Mouse (Mus musculus): ENCODE measurements around the gene Foxp1.

The Foxp1 gene

GRCm38 (mm10) chr6:99305751-99306150 lies 216.8 kb downstream of the Foxp1 start:
- ATAC-seq (ENCODE audit: insufficient number of reproducible peaks, low FRiP score, low TSS enrichment): no peak

DNA sequence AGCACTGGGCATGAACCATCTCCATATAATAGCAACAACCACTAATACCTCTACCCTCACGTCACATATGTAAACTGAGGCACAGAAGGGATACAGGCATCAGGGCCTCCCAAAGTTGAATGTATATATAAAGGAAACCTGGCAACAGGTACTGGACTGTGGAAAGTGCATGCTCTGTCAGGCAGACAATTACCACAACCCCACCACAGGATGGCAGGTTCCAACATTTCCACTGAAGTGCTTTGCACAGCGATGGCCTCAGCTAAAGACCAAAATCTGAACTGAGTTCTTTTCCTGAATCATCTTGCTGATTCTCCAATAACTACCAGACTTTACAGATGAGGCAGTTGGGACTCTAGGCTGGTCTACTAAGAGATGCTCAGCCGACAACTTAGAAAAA lies 217.3 kb downstream of the Foxp1 start:
- ATAC-seq (ENCODE audit: insufficient number of reproducible peaks, low FRiP score, low TSS enrichment): no peak

GRCm38 (mm10) chr6:99302662-99303435 lies 219.7 kb downstream of the Foxp1 start:
- ATAC-seq (ENCODE audit: insufficient number of reproducible peaks, low FRiP score, low TSS enrichment): no peak

- ATAC-seq (ENCODE audit: insufficient number of reproducible peaks, low FRiP score, low TSS enrichment): no peak
These were observed 220.6 kb downstream of the Foxp1 start for GRCm38 (mm10) chr6:99301923-99302322.

DNA sequence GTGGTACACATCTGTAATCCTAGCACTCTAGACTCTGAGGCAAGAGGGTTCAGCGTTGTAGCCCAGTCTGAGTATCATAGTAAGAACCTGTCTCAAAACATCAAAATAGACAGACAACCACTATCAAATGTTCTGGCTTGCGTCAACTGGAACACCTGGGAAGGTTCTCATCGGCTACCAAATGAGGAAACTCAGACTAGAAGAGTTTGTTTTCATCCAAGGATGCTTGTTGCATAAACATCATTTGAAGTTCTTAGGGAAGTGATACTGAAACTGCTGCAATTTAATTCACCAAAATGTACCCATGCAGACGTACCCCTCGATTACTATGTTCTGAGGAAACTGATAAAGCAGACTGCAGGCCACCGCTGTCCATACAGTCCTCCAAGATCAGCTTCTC lies 222.3 kb downstream of the Foxp1 start:
- ATAC-seq (ENCODE audit: insufficient number of reproducible peaks, low FRiP score, low TSS enrichment): no peak

DNA sequence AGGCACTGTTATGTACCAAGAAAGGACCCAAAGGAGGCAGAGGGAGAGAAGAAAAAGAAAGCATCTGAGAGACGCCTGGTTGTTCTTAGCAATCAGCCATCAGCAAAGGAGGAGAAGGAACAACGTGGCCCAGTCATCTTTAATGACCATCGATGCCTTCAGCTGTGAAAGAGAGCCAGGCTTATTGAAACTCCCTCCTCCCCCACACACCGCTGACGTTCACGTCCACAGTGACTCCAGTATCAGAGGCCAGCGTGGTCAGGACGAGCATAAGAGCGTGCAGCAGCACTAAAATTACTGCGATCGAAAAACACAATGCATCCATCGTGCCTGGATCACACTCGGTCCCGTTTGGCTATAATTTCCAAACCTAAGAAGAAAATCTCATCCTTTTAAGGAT lies 223.3 kb downstream of the Foxp1 start:
- no peak for ATAC-seq (ENCODE audit: insufficient number of reproducible peaks, low FRiP score, low TSS enrichment)

GRCm38 (mm10) chr6:99297535-99297934 lies 225.0 kb downstream of the Foxp1 start:
- no peak for ATAC-seq (ENCODE audit: insufficient number of reproducible peaks, low FRiP score, low TSS enrichment)

DNA sequence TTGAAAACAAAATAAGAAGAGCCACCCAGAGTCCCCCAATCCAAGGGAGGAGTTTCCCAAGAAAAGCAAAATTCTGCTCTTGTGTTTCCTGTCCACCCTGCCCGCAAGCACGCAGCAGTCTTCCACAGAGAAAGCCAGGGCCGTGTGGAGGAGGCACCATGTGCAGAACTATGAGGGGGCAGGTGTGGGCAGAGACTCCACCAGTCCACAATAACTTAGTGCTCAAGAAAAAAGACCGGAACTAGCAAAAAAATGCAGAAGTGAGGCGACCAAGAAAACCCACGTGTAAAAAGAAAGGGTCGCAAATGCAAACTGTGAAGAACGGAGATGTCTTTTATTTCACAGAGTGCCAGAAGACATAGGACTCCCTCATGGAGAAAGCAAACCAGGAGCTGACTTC lies 227.0 kb downstream of the Foxp1 start:
- ATAC-seq (ENCODE audit: insufficient number of reproducible peaks, low FRiP score, low TSS enrichment): no peak

DNA sequence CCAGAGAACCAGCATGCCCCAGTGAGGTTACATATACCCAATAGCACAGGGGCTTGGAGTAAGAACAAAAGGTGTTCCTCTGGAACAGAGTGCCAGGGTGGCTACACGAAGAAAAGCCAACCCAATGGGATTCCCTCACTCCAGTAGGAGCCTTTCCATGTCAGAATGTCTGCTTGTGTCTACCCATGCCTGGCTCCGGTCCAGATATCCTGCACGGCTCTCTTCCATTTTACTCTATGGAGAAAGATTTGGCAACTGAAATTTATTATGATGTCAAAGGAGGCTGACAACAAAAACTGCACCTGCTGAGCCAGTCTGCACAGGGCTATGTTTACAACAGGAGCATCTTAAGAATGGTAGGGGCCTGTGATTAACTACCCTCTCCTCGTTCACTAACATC lies 233.3 kb downstream of the Foxp1 start:
- ATAC-seq (ENCODE audit: insufficient number of reproducible peaks, low FRiP score, low TSS enrichment): 0 out of 2 replicates have a peak, but pooled peaks have one; percentile 36

DNA sequence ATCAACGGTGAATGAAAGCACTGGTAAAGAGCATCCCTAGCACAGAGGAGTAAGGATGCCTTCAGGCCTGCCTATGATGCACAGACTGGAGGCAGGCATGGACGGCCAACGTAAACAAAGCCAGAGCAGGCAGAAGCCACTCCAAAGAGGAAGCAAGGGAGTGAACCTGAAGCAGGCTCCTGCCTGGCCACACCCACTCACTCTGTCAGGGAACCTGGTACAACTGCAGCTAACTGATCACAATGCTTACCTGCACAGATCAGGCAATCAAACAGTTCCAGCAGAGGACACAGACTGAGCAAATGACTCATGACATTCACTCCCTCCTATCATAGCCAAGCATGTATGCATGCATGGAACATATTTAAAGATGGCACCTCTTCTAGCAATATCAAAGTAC lies 237.5 kb downstream of the Foxp1 start:
- no peak for ATAC-seq (ENCODE audit: insufficient number of reproducible peaks, low FRiP score, low TSS enrichment)

GRCm38 (mm10) chr6:99284019-99284418 lies 238.5 kb downstream of the Foxp1 start:
- ATAC-seq (ENCODE audit: insufficient number of reproducible peaks, low FRiP score, low TSS enrichment): no peak

GRCm38 (mm10) chr6:99282866-99283657 lies 239.5 kb downstream of the Foxp1 start:
- no peak for ATAC-seq (ENCODE audit: insufficient number of reproducible peaks, low FRiP score, low TSS enrichment)

GRCm38 (mm10) chr6:99281433-99281832 lies 241.1 kb downstream of the Foxp1 start:
- no peak for ATAC-seq (ENCODE audit: insufficient number of reproducible peaks, low FRiP score, low TSS enrichment)

DNA sequence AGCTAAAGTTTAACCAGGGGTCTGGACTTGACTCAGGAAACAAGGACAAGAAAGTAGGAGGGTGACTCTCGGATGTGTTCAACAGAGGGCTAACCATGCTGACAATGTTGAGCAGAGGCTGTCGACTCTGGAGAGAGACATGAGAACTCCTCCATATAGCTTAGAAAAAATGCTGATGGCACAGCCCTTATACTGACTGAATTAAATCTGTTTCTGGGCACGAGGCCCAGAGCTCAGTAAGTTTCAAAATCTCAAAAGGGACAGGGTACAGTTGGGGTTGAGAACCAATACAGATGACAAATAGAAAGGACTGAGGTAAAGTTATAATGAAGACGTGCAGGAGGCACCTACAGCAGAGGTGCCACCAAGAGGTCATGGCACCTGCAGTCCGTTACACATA lies 241.9 kb downstream of the Foxp1 start:
- no peak for ATAC-seq (ENCODE audit: insufficient number of reproducible peaks, low FRiP score, low TSS enrichment)

DNA sequence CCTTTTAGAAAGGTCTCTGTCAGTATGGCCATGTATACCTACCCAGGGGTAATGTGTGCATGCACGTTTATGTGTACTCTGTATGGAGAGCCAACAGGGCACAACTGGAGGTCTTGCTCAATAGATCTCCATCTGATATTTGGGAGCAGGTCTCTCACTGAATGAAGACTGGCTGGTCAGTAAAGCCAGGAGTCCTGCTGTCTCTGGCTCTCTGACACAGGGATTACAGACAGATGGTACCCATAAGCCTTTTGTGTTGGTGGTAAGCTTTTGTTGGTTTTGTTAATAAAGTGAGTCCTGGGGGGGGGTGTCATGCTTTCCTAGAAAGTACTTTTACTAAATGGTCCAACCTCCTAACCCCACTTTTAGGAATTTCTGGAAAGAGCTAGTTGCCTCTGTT lies 245.3 kb downstream of the Foxp1 start:
- ATAC-seq (ENCODE audit: insufficient number of reproducible peaks, low FRiP score, low TSS enrichment): no peak

GRCm38 (mm10) chr6:99276297-99276653 lies 246.2 kb downstream of the Foxp1 start:
- no peak for ATAC-seq (ENCODE audit: insufficient number of reproducible peaks, low FRiP score, low TSS enrichment)

DNA sequence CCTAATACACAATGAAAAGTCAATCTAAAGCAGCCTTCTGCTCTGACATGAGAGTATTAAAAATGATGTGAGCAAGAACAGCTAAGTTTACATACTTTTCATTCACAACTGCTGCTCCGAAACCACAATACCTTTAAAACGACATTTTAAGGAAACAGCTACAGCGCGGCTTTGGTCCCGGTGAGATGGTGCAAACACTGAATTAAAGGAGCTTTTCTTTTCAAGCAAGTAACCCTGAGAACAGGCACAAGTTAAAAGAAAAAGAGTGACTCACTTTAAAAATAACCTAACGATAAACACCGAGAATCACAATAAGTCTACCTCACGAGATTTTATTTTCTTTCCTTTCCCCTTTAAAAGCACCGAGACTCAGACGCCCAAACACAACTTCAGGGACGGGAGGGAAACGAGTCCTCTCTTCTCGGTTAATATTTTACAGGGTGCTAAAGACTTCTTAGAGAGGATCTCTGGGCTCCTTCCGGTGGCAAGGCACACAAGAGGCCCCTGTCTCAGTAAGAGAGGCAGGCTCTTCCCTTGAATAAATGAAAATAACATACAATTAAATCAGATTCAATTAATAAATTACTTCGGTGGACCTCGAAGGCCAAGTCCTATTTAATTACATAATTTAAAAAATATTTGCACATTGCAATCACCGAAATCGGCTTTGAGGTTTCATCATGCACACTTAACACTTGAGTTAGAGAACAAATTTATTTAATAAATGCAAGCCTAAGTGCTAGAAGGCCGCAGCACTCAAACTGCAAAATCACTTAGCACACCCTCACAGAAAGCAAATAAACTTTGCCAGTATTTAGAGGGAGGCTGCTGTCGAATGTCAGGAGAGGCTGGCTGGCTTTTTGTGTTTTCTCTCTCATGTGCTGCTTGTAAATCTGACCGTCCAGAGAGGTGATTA lies 246.9 kb downstream of the Foxp1 start:
- no peak for ATAC-seq (ENCODE audit: insufficient number of reproducible peaks, low FRiP score, low TSS enrichment)

- no peak for ATAC-seq (ENCODE audit: insufficient number of reproducible peaks, low FRiP score, low TSS enrichment)
These were observed 247.9 kb downstream of the Foxp1 start for GRCm38 (mm10) chr6:99274667-99275066.

DNA sequence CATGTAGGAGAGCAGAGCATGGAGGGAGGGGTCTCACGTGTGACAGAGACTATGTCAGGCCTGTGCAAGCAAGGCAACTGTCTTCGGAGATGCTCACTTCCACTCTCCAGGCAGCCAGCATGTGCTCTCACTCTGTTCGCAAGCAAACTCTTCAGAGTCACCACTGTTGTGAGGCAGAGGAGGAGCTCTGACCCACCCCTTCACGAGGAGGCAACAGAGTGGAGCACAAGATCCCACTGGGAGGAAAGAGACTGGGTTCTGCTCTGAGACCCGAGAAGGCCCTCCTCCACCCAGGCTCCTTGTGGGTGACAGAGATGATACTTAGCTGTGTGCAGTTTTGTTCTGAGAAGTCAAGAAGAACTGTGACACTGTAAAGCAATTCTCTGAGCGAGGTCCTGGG lies 248.3 kb downstream of the Foxp1 start:
- ATAC-seq (ENCODE audit: insufficient number of reproducible peaks, low FRiP score, low TSS enrichment): no peak

GRCm38 (mm10) chr6:99273177-99273576 lies 249.3 kb downstream of the Foxp1 start:
- no peak for ATAC-seq (ENCODE audit: insufficient number of reproducible peaks, low FRiP score, low TSS enrichment)

- ATAC-seq (ENCODE audit: insufficient number of reproducible peaks, low FRiP score, low TSS enrichment): no peak
These were observed 250.3 kb downstream of the Foxp1 start for GRCm38 (mm10) chr6:99272174-99272573.

All from cerebellum, adult (tissue).